Mouse (Mus musculus) liver, embryonic 14.5 days (tissue): Measurements from ENCODE around the gene D930048N14Rik. TPM values are rescaled to one million over a fixed set of nuclear protein-coding genes. Genes with fewer than 3 reads are reported as not detected.

Experiments used
- ATAC-seq: fragments of 200-750 bp; cut with Nextera tagmentation; 2 replicates; pipeline ENCODE4 v1.8.0; 2017; ENCODE audit warnings: moderate number of reproducible peaks, mild to moderate bottlenecking, moderate library complexity; ENCODE audit not compliant: insufficient read depth
- DNase-seq, 3 experiments: peaks; one replicate each; pipeline ENCODE4 v3.0.0-alpha.2; 2012 to 2013; ENCODE audit warnings: low read depth in 3 of 3, low spot score in 3 of 3
- H3K27ac ChIP-seq: fragments of 300-500 bp; sonication (generic); 2 replicates; pipeline ENCODE4 v1.5.1; 2014; ENCODE audit warnings: moderate library complexity, mild to moderate bottlenecking, control low read depth, inconsistent platforms
- H3K27me3 ChIP-seq: fragments of 300-500 bp; sonication (generic); 2 replicates; pipeline ENCODE4 v1.6.1; 2014; ENCODE audit warnings: mild to moderate bottlenecking, low read length, moderate library complexity; ENCODE audit not compliant: control insufficient read depth, insufficient read depth
- H3K36me3 ChIP-seq: fragments of 300-500 bp; sonication (generic); replicated peaks from 2 replicates; pipeline ENCODE4 v1.6.1; 2014; ENCODE audit warnings: low read depth; ENCODE audit not compliant: control insufficient read depth, insufficient read depth
- H3K4me1 ChIP-seq, 2 experiments: fragments of 200-500 bp in 1 of 2; fragments of 300-500 bp in 1 of 2; sonication (generic) in 1 of 2; replicated peaks; 2 replicates each; pipeline ENCODE4 v1.6.1; 2012 to 2014; ENCODE audit warnings: antibody characterized with exemption in 1 of 2, inconsistent platforms in 1 of 2, low read length in 1 of 2; ENCODE audit not compliant: control insufficient read depth in 2 of 2, insufficient read depth in 2 of 2
- H3K4me2 ChIP-seq: fragments of 300-500 bp; sonication (generic); 2 replicates; pipeline ENCODE4 v1.6.1; 2014; ENCODE audit warnings: low read depth, mild to moderate bottlenecking, control low read depth, moderate library complexity
- H3K4me3 ChIP-seq, 2 experiments: fragments of 200-500 bp in 1 of 2; fragments of 300-500 bp in 1 of 2; sonication (generic) in 1 of 2; 2 replicates each; pipeline ENCODE4 v1.5.1; 2012 to 2014; ENCODE audit warnings: low read depth in 2 of 2, low read length in 2 of 2, mild to moderate bottlenecking in 2 of 2, control low read depth in 1 of 2, inconsistent platforms in 1 of 2, moderate library complexity in 1 of 2; ENCODE audit not compliant: insufficient read depth in 1 of 2
- H3K9ac ChIP-seq: fragments of 300-500 bp; sonication (generic); replicated peaks from 2 replicates; pipeline ENCODE4 v1.6.1; 2014; ENCODE audit warnings: mild to moderate bottlenecking, control low read depth, moderate library complexity
- H3K9me3 ChIP-seq: fragments of 300-500 bp; sonication (generic); 2 replicates; pipeline ENCODE4 v1.6.1; 2016; ENCODE audit warnings: low read length, mixed read lengths; ENCODE audit not compliant: control insufficient read depth
- CTCF ChIP-seq: IDR thresholded peaks from 2 replicates; pipeline ENCODE4 v1.5.1; 2016; ENCODE audit warnings: antibody characterized with exemption, low read depth, control low read depth
- EP300 ChIP-seq: IDR thresholded peaks from 2 replicates; pipeline ENCODE4 v1.6.1; 2016; ENCODE audit warnings: antibody characterized with exemption, low read depth
- WGBS: fragments of 180-500 bp; shearing (Covaris S2); extraction: QIAGEN DNeasy Blood & Tissue Kit; methylation state at CpG from one replicate; pipeline ENCODE4 v1.1.7; 2014; ENCODE audit not compliant: insufficient replicate concordance; 5-methylcytosine and 5-hydroxymethylcytosine counted together
- polyA plus RNA-seq, 2 experiments: library from polyadenylated mRNA; depleted of rRNA in 1 of 2; stranded (reverse) in 1 of 2; unstranded in 1 of 2; fragments of >200 nt; fragmentation: Nextera tagmentation in 1 of 2; extraction: Ambion mirVana in 1 of 2; gene quantifications; 2 replicates each; pipeline versions ENCODE4 v1.2.1 to v1.2.3; 2012 to 2014

The D930048N14Rik gene
- polyA plus RNA-seq, 2 experiments: 0.28 to 1.0 TPM

GRCm38 (mm10) chr11:51620084-51620483, 30.7 kb upstream of the D930048N14Rik start:
- H3K4me2 ChIP-seq: peak overlapping the region; percentile 94
- peaks cover 25% of the 10 kb centered on the region for H3K36me3 ChIP-seq
- peak overlapping the region; percentile 89 to 95 for H3K4me3 ChIP-seq
- ATAC-seq (no peak), DNase-seq (no peak)
- under 1% methylated on average over 11 of the region's 11 CpGs for WGBS
- no peaks in the 10 kb centered on the region for H3K9me3 ChIP-seq
- H3K4me1 ChIP-seq: peaks cover 5 to 23% of the 10 kb centered on the region in 2 experiments
- H3K9ac ChIP-seq: peak overlapping the region; percentile 83
- peak overlapping the region; percentile 36 for H3K27ac ChIP-seq
- no peaks in the 10 kb centered on the region for H3K27me3 ChIP-seq
- TF ChIP-seq EP300 (no peak), CTCF (no peak)

GRCm38 (mm10) chr11:51621776-51622175, 29.0 kb upstream of the D930048N14Rik start:
- no peak overlapping the region for H3K27ac ChIP-seq
- peak overlapping the region; percentile 94; the same call in 1 of the 2 replicates for H3K4me2 ChIP-seq
- H3K4me3 ChIP-seq: no peak overlapping the region

GRCm38 (mm10) chr11:51622971-51623491, 27.7 kb upstream of the D930048N14Rik start:
- no peak for ATAC-seq
- H3K4me1 ChIP-seq: peaks cover 0 to 18% of the 10 kb centered on the region in 2 experiments; a peak in 3 of 4 replicates
- WGBS: 73% methylated on average over 7 of the region's 7 CpGs

More at GRCm38 (mm10) chr11:51621776-51622175, 29.0 kb upstream of the D930048N14Rik start:
- Histone ChIP-seq H3K36me3 (peaks cover 35% of the 10 kb centered on the region), H3K27me3 (no peaks in the 10 kb centered on the region), H3K9me3 (no peaks in the 10 kb centered on the region), H3K9ac (0 out of 2 replicates have a peak overlapping the region, but pooled peaks have one; percentile 13), H3K4me1 (peaks cover 0 to 18% of the 10 kb centered on the region in 2 experiments; a peak in 3 of 4 replicates)
- 85% methylated on average over 2 of the region's 2 CpGs for WGBS
- ATAC-seq (no peak), DNase-seq (no peak)
- TF ChIP-seq CTCF (no peak), EP300 (no peak)

GRCm38 (mm10) chr11:51625187-51625820, 25.4 kb upstream of the D930048N14Rik start:
- Histone ChIP-seq H3K4me2 (no peak overlapping the region), H3K36me3 (peaks cover 46% of the 10 kb centered on the region), H3K27ac (no peak overlapping the region), H3K27me3 (no peaks in the 10 kb centered on the region), H3K4me3 (no peak overlapping the region), H3K9me3 (no peaks in the 10 kb centered on the region), H3K4me1 (peaks cover 0 to 14% of the 10 kb centered on the region in 2 experiments; a peak in 3 of 4 replicates), H3K9ac (no peak overlapping the region)
- no peak for DNase-seq
- TF ChIP-seq CTCF: no peak
- TF ChIP-seq EP300: no peak
- ATAC-seq: peak; percentile 64
- WGBS: 57% methylated on average over 5 of the region's 5 CpGs

More at GRCm38 (mm10) chr11:51622971-51623491, 27.7 kb upstream of the D930048N14Rik start:
- Histone ChIP-seq H3K27ac (no peak overlapping the region), H3K36me3 (peaks cover 39% of the 10 kb centered on the region), H3K4me3 (no peak overlapping the region), H3K9ac (no peak overlapping the region), H3K9me3 (no peaks in the 10 kb centered on the region), H3K4me2 (no peak overlapping the region), H3K27me3 (no peaks in the 10 kb centered on the region)
- DNase-seq: no peak
- no peak for TF ChIP-seq EP300
- TF ChIP-seq CTCF: no peak

GRCm38 (mm10) chr11:51627425-51627824, 23.3 kb upstream of the D930048N14Rik start:
- Histone ChIP-seq H3K36me3 (peaks cover 44% of the 10 kb centered on the region), H3K4me1 (peaks cover 0 to 3% of the 10 kb centered on the region in 2 experiments; a peak in 2 of 4 replicates), H3K27me3 (no peaks in the 10 kb centered on the region), H3K9ac (no peak overlapping the region), H3K4me2 (no peak overlapping the region), H3K4me3 (no peak overlapping the region), H3K9me3 (no peaks in the 10 kb centered on the region), H3K27ac (no peak overlapping the region)
- ATAC-seq (no peak), DNase-seq (no peak)
- 83% methylated on average over 9 of the region's 9 CpGs for WGBS
- TF ChIP-seq CTCF (no peak), EP300 (no peak)
